Mouse (Mus musculus) neural tube, embryonic 14.5 days (tissue): ENCODE data around the gene Kpna1. TPM values are rescaled to one million over a fixed set of nuclear protein-coding genes. Genes with fewer than 3 reads are reported as not detected.
"Not testable (repeated sequence)": the region's sequence is repeated elsewhere in the genome, so short reads cannot be mapped to it uniquely, and the experiment has no call there.

Source experiments
- ATAC-seq: fragments of 200-750 bp; cut with Nextera tagmentation; 2 replicates; pipeline ENCODE4 v1.8.0; 2017; ENCODE audit warnings: low read depth, mild to moderate bottlenecking, moderate TSS enrichment, moderate library complexity
- H3K27ac ChIP-seq: fragments of 300-500 bp; sonication (generic); 2 replicates; pipeline ENCODE4 v1.5.1; 2014; ENCODE audit warnings: low read depth, mild to moderate bottlenecking, control low read depth, low read length, moderate library complexity, mixed read lengths
- H3K27me3 ChIP-seq: fragments of 300-500 bp; sonication (generic); 2 replicates; pipeline ENCODE4 v1.6.1; 2014; ENCODE audit warnings: low read length; ENCODE audit not compliant: control insufficient read depth, insufficient read depth
- H3K36me3 ChIP-seq: fragments of 300-500 bp; sonication (generic); 2 replicates; pipeline ENCODE4 v1.6.1; 2014; ENCODE audit warnings: low read length, mixed read lengths; ENCODE audit not compliant: control insufficient read depth, insufficient read depth
- H3K4me1 ChIP-seq: fragments of 300-500 bp; sonication (generic); 2 replicates; pipeline ENCODE4 v1.6.1; 2014; ENCODE audit warnings: low read length; ENCODE audit not compliant: control insufficient read depth, insufficient read depth
- H3K4me2 ChIP-seq: fragments of 300-500 bp; sonication (generic); 2 replicates; pipeline ENCODE4 v1.6.1; 2014; ENCODE audit warnings: mild to moderate bottlenecking, low read depth, low read length, control low read depth
- H3K4me3 ChIP-seq: fragments of 300-500 bp; sonication (generic); 2 replicates; pipeline ENCODE4 v1.5.1; 2014; ENCODE audit warnings: low read depth, low read length, control low read depth, mixed read lengths
- H3K9ac ChIP-seq: fragments of 300-500 bp; sonication (generic); replicated peaks from 2 replicates; pipeline ENCODE4 v1.6.1; 2014; ENCODE audit warnings: low read depth, mild to moderate bottlenecking, control low read depth, low read length, mixed read lengths
- H3K9me3 ChIP-seq: fragments of 300-500 bp; sonication (generic); 2 replicates; pipeline ENCODE4 v1.6.1; 2016; ENCODE audit warnings: low read length; ENCODE audit not compliant: control insufficient read depth
- WGBS: fragments of 180-500 bp; shearing (Covaris S2); extraction: QIAGEN DNeasy Blood & Tissue Kit; methylation state at CpG from one replicate; pipeline ENCODE4 v1.1.7; 2014; 5-methylcytosine and 5-hydroxymethylcytosine counted together
- polyA plus RNA-seq: library from polyadenylated mRNA; unstranded; fragments of >200 nt; fragmentation: Nextera tagmentation; extraction: Ambion mirVana; gene quantifications from 2 replicates; pipeline ENCODE4 v1.2.1, GENCODE M21; 2014

Gene Kpna1
- polyA plus RNA-seq, 1 experiment from 2014 or later, result 89.3 TPM

DNA sequence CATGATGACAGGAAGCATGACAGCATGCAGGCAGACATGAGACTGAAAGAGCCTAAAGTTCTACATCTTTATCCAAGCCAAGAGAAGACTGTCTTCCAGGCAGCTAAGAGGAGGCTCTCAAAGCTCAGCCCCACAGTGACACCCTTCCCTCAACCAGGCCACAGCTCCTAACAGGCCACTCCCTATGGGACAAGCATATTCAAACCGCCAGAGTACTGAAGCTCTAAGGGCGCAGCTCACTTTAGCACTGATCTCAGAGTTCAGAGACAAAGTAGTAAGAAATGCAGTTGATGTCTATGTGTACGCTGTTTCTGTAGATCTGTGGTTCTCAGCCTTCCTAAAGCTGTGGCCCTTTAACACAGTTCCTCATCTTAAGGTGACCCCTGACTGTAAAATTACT lies 27.3 kb upstream of the Kpna1 start:
- Histone ChIP-seq H3K27me3 (no peaks in the 10 kb centered on the region), H3K9ac (no peak overlapping the region), H3K27ac (no peak overlapping the region), H3K4me2 (no peak overlapping the region), H3K9me3 (no peaks in the 10 kb centered on the region), H3K4me3 (no peak overlapping the region), H3K4me1 (no peaks in the 10 kb centered on the region), H3K36me3 (no peaks in the 10 kb centered on the region)
- WGBS, result 96% methylated on average over 3 of the region's 3 CpGs
- ATAC-seq, result no peak

DNA sequence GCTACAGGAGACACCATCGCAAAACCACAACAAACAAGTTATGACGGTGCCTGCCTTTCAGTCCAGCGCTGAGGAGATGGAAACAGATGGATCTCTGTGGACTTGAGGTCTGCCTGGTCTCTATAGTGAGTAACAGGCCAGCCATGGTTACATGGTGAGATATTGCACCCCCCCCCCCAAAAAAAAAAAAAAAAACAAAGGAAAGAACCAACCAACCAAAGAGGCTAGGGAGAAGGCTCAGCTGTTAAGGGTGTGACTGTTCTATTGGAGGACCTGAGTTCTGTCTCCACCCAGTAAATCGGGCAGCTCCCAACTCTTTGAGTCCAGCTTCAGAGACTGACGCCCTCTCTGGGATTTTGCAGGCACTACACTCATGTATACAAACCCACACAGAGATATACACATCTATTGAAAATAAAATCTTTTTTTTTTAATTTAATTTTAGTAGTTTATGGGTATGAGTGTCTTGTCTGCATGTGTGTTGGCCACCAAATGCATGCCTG lies 25.9 kb upstream of the Kpna1 start:
- Histone ChIP-seq H3K36me3 (no peaks in the 10 kb centered on the region), H3K4me1 (no peaks in the 10 kb centered on the region), H3K27ac (no peak overlapping the region), H3K4me3 (no peak overlapping the region), H3K27me3 (no peaks in the 10 kb centered on the region), H3K9ac (no peak overlapping the region), H3K4me2 (no peak overlapping the region), H3K9me3 (no peaks in the 10 kb centered on the region)
- no peak for ATAC-seq
- WGBS, result 94% methylated on average over 5 of the region's 5 CpGs

DNA sequence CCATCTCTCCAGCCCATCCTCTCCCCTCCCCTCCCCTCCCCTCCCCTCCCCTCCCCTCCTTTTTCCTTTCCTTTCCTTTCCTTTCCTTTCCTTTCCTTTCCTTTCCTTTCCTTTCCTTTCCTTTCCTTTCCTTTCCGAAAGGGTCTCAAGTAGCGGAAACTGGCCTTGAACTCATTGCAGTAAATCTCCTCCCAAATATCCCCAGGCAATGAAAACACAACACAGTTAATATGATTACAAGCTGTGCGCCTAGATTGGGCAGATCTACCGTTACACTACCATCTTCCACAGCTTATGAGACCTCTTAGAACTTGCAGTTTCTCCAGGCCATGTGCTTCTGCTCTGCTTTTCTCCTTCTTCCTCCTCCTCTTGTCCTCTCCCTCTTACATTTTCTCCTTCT lies 12.6 kb upstream of the Kpna1 start:
- ATAC-seq, H3K27me3 ChIP-seq, H3K4me3 ChIP-seq, H3K36me3 ChIP-seq, H3K9ac ChIP-seq, H3K9me3 ChIP-seq, H3K4me1 ChIP-seq, H3K4me2 ChIP-seq, H3K27ac ChIP-seq: not testable (repeated sequence)
- 73% methylated on average over 3 of the region's 4 CpGs for WGBS

DNA sequence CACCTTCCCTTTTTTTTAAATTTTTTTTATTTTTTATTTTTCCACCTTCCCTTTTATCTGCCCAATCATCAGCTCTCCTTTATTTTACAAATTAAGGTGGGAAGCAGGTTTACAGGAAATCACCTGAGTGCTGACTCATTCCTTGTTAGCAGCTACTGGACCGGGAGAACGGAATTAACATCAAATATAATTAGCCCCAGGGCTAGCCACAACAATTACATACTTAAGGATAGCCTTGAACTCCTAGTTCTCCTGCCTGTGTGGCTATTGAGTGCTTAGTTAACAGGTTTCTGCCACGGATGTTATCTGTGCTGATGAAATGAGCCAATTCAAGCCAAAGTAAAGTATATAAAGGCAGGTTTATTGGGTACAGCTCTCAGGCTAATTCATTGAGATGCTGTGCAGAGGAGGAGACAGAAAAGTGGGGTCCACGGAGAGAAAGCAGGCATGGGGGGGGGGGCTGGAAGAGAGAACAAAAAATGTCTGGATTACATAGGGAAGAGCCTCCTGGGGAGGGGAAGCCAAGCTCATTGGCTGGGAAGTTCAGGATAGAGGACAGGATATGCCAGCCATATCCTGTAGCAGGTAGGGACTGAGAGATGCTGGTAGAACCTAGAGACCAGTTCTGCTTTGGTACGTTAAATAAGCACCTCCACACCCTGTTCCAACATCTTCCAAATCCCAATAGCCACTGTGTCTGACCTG lies 12.0 kb upstream of the Kpna1 start:
- Histone ChIP-seq H3K27me3 (no peaks in the 10 kb centered on the region), H3K36me3 (no peaks in the 10 kb centered on the region), H3K4me1 (no peaks in the 10 kb centered on the region), H3K4me2 (no peak overlapping the region), H3K9ac (no peak overlapping the region), H3K27ac (no peak overlapping the region), H3K9me3 (no peaks in the 10 kb centered on the region), H3K4me3 (no peak overlapping the region)
- no peak for ATAC-seq
- 64% methylated on average over 5 of the region's 5 CpGs for WGBS

DNA sequence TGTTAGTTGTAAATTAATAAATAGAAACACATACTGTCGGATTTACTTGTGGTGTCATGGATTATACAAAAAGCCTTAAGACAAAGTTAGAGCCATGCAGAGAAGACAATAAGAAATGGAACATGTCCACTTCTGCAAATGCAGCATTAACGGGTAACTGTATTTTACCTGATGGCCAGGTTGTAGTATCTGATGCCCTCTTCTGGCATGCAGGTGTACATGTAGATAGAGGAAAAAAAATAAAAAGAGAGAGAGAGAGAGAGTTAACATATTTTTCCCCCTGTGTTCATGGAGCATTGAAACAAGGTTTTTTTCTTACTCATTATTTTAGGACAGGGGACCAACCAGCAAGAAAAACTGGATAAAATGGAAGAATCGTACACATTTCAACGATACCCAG lies 11.2 kb upstream of the Kpna1 start:
- no peak overlapping the region for H3K9ac ChIP-seq
- no peaks in the 10 kb centered on the region for H3K27me3 ChIP-seq
- H3K4me3 ChIP-seq, result no peak overlapping the region
- no peaks in the 10 kb centered on the region for H3K9me3 ChIP-seq
- ATAC-seq, result no peak
- WGBS, result 93% methylated on average over 4 of the region's 4 CpGs
- H3K4me2 ChIP-seq, result no peak overlapping the region
- H3K27ac ChIP-seq, result no peak overlapping the region
- no peaks in the 10 kb centered on the region for H3K4me1 ChIP-seq
- H3K36me3 ChIP-seq, result no peaks in the 10 kb centered on the region

DNA sequence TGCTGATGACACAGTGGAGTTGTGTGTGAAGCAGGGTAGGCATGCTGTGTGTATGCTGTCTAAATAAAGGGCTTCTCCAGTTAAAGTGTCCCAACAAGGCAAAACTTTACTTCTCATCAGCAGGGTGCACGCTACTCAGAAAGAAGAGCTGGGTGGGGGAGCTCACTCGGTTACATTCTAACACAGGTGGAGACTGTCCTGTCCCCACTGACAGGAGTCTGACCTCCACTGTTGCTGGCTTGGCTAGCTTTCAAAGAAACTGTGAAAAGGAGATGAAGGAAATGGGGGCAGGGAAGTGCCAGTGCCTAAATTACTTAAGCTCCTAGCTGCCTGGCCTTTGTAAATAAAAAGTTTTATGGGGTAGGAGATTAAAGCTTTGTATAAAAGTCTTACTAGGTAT lies 10.4 kb upstream of the Kpna1 start:
- 48% methylated on average over 2 of the region's 2 CpGs for whole genome bisulfite sequencing
- Histone ChIP-seq H3K9ac (no peak overlapping the region), H3K4me3 (no peak overlapping the region), H3K4me1 (no peaks in the 10 kb centered on the region), H3K36me3 (no peaks in the 10 kb centered on the region), H3K27me3 (no peaks in the 10 kb centered on the region), H3K9me3 (no peaks in the 10 kb centered on the region), H3K4me2 (no peak overlapping the region), H3K27ac (no peak overlapping the region)
- ATAC-seq, result no peak

DNA sequence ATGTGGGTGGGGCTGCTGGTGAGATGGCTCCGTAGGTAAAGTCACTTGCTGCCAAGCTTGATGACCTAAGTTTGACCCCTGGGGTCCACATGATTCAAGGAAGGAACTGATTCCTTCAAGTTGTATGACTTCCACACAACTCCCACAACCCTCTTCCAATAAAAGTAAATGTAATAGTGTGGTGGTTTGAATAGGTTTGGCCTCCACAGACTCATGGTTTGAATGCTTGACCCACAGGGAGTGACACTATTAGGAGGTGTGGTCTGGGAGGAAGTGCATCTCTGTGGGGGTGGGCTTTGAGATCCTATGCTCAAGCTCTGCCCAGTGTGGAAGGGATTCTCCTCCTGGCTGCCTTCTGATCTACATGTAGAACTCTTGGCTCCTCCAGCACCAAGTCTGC lies 4.5 kb upstream of the Kpna1 start:
- Histone ChIP-seq H3K27ac (no peak overlapping the region), H3K4me1 (no peaks in the 10 kb centered on the region), H3K27me3 (no peaks in the 10 kb centered on the region), H3K36me3 (no peaks in the 10 kb centered on the region), H3K9ac (no peak overlapping the region), H3K4me3 (no peak overlapping the region), H3K4me2 (no peak overlapping the region), H3K9me3 (no peaks in the 10 kb centered on the region)
- no peak for ATAC-seq
- 44% methylated on average over 1 of the region's 1 CpGs for WGBS

DNA sequence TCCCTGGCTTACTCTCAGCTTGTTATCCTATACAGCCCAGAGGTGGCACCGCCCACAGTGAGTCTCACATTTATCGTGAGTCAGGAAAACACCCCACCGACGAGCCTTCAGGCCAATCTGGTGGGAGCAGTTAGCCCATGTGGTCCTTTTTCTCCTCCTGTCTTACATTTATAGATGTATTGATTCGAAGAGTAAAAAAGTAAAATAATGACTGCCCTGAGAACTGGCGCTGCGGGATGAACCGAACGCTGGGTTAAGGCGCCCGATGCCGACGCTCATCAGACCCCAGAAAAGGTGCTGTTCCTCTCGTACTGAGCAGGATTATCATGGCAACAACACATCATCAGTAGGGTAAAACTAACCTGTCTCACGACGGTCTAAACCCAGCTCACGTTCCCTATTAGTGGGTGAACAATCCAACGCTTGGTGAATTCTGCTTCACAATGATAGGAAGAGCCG lies 2.8 kb downstream of the Kpna1 start:
- no peak overlapping the region for H3K4me3 ChIP-seq
- H3K27ac ChIP-seq, result no peak overlapping the region
- H3K4me2 ChIP-seq, result no peak overlapping the region
- no peaks in the 10 kb centered on the region for H3K27me3 ChIP-seq
- WGBS, result 54% methylated on average over 19 of the region's 19 CpGs
- no peaks in the 10 kb centered on the region for H3K36me3 ChIP-seq
- no peak overlapping the region for H3K9ac ChIP-seq
- peaks cover 5% of the 10 kb centered on the region for H3K4me1 ChIP-seq
- 0 out of 2 replicates have a peak, but pooled peaks have one; percentile 23 for ATAC-seq
- no peaks in the 10 kb centered on the region for H3K9me3 ChIP-seq

DNA sequence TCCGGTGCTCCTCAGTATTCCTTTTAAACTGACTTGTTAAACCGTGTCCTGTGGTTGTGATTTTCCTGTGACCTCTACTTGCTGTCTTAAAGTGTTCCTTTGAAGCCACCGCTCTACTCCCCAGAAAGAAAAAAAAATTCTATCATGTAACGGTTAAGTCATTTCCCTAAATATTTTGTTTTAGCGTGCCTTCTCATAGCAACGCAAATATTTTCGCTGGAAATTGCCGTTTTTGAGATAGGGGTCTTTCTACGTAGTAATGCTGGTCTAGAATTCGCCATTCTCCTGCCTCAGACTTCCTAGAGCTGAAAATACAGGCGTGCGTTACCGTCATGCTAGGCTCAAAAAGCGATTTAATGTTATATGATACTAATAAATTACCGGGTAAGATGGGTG lies 4.0 kb downstream of the Kpna1 start:
- WGBS, result 3% methylated on average over 15 of the region's 15 CpGs
- Histone ChIP-seq H3K36me3 (no peaks in the 10 kb centered on the region), H3K4me2 (peak overlapping the region; percentile 67), H3K27me3 (no peaks in the 10 kb centered on the region), H3K9ac (peak overlapping the region; percentile 95), H3K4me3 (peak overlapping the region; percentile 87), H3K9me3 (no peaks in the 10 kb centered on the region), H3K27ac (peak overlapping the region; percentile 99; the same call in 1 of the 2 replicates), H3K4me1 (peaks cover 5% of the 10 kb centered on the region)
- ATAC-seq, result peak; percentile 7
